ENCODE assay signal across 19 mouse cellular contexts in genomic region chr11:104249420-104249819, GRCm38 (mm10). TPM values are rescaled to one million over a fixed set of nuclear protein-coding genes. Genes with fewer than 3 reads are reported as not detected.
A peak's percentile ranks its signal among the peaks of the same experiment; 100 is the strongest.
DNase-seq lines count a peak whose midpoint lies in the region; ATAC-seq and TF ChIP-seq lines count a peak whose summit lies in the region.
"Had no signal": no experiment of that assay in that cellular context is flagged by ENCODE, and none has a peak within 500 bp of the region (broad histone marks: within the 10 kb centered on the region; RNA-seq: fewer than 3 reads in every experiment).

No protein-coding gene starts in this region.

- peak; percentile 53 to 68 for DNase-seq in cerebellum, postnatal 25 days
- DNase-seq in cerebellum, postnatal 14 days = no peak
- peak; percentile 68 for DNase-seq in heart, postnatal 10 days
- DNase-seq in heart, embryonic 10.5 days (ENCODE audit: low spot score) = no peak
- peak; percentile 20 for DNase-seq in 3T3-L1 (ENCODE audit: low read depth, low spot score)
- DNase-seq in gastrocnemius, postnatal 10 days = peak; percentile 43
- no peak for DNase-seq in forebrain, postnatal 0 days
- DNase-seq: adrenal gland, postnatal 10 days; B cell, adult 2 months; cerebellum, postnatal 10 days; midbrain, embryonic 14.5 days; spleen, adult 18-20 months; thymus, adult 18-20 months had no signal

- no peak for TF ChIP-seq CTCF in forebrain, postnatal 0 days (IDR thresholded peaks at IDR 0.05; ENCODE audit: low read depth)

- WGBS in heart, embryonic 10.5 days = 79% methylated on average over 8 of the region's 8 CpGs
- WGBS in forebrain, postnatal 0 days = 59% methylated on average over 8 of the region's 8 CpGs

- intact Hi-C loops in heart, postnatal 10 days (cut with DNase I) = no loop called here

- H3K4me1 ChIP-seq in heart, embryonic 10.5 days = peaks cover 8% of the 10 kb centered on the region; the same call in 1 of the 2 replicates
- H3K4me1 ChIP-seq in forebrain, postnatal 0 days (ENCODE audit: insufficient read depth) = peaks cover 5% of the 10 kb centered on the region; the same call in 1 of the 2 replicates

- no peaks in the 10 kb centered on the region for H3K9me3 ChIP-seq in heart, embryonic 10.5 days
- H3K9me3 ChIP-seq in forebrain, postnatal 0 days (ENCODE audit: low read length) = no peaks in the 10 kb centered on the region
- H3K9me3 ChIP-seq: hindbrain, embryonic 12.5 days; limb, embryonic 12.5 days had no signal

- ATAC-seq in megakaryocyte progenitor cell, adult 5-6 weeks (replicated peaks; ENCODE audit: poor library complexity) = no peak
- no peak for ATAC-seq in forebrain, postnatal 0 days
- ATAC-seq: forebrain, embryonic 16.5 days had no signal

- no peak overlapping the region for H3K4me3 ChIP-seq in heart, embryonic 10.5 days
- H3K4me3 ChIP-seq in forebrain, postnatal 0 days (ENCODE audit: low read depth, low read length) = no peak overlapping the region
- H3K4me3 ChIP-seq: hindbrain, embryonic 12.5 days; limb, embryonic 12.5 days had no signal

- no peak overlapping the region for H3K27ac ChIP-seq in heart, embryonic 10.5 days
- H3K27ac ChIP-seq in forebrain, postnatal 0 days (ENCODE audit: low read depth, low read length) = no peak overlapping the region
- H3K27ac ChIP-seq: hindbrain, embryonic 12.5 days; limb, embryonic 12.5 days; liver, embryonic 14.5 days had no signal

- no peaks in the 10 kb centered on the region for H3K27me3 ChIP-seq in heart, embryonic 10.5 days (ENCODE audit: insufficient read depth, poor library complexity, severe bottlenecking)
- no peaks in the 10 kb centered on the region for H3K27me3 ChIP-seq in forebrain, postnatal 0 days (ENCODE audit: insufficient read depth, low read length)
- H3K27me3 ChIP-seq: hindbrain, embryonic 12.5 days had no signal

- no peak overlapping the region for H3K9ac ChIP-seq in forebrain, postnatal 0 days
- H3K9ac ChIP-seq: hindbrain, embryonic 12.5 days; limb, embryonic 12.5 days; liver, embryonic 14.5 days had no signal

- H3K4me2 ChIP-seq in forebrain, postnatal 0 days (ENCODE audit: low read depth) = no peak overlapping the region
- H3K4me2 ChIP-seq: hindbrain, embryonic 12.5 days; limb, embryonic 12.5 days had no signal

- no peaks in the 10 kb centered on the region for H3K36me3 ChIP-seq in heart, embryonic 10.5 days
- H3K36me3 ChIP-seq in forebrain, postnatal 0 days (ENCODE audit: insufficient read depth) = no peaks in the 10 kb centered on the region
- H3K36me3 ChIP-seq: hindbrain, embryonic 12.5 days; limb, embryonic 12.5 days had no signal

RNA-seq across cellular contexts. Expression of gene Mapt, which starts 18.2 kb away (rescaled TPM):
- 10 to 100 TPM; 40.7 to 52.8 TPM for total RNA-seq in heart, postnatal 10 days (2021)
- polyA plus RNA-seq in heart, embryonic 10.5 days (2016; fragmentation: Nextera tagmentation; extraction: Ambion mirVana) = 0.92 and 1.4 TPM in 2 replicates
- total RNA-seq in gastrocnemius, postnatal 10 days (2021) = 10 to 100 TPM; 54.8 to 62.2 TPM
- total RNA-seq in megakaryocyte progenitor cell, adult 5-6 weeks (2015) = 0.27 TPM in 1 of 2 replicates, not detected in the other
- total RNA-seq in megakaryocyte progenitor cell, adult 5-6 weeks (2017) = 0.27 TPM in 1 of 2 replicates, not detected in the other
- 582 and 641 TPM in 2 replicates for total RNA-seq in forebrain, postnatal 0 days (2014; rRNA removed)
- 985 and 1,388 TPM in 2 replicates for polyA plus RNA-seq in forebrain, postnatal 0 days (2015; fragmentation: Nextera tagmentation; extraction: Ambion mirVana)
- total RNA-seq: granulocyte monocyte progenitor cell, adult 5-6 weeks had no signal

Comparison
In these comparisons a context has a peak if more than half of its experiments do, and no peak if none do; other contexts are left out.
1. DNase-seq: peak in cerebellum, postnatal 25 days (2 of 2), heart, postnatal 10 days (2 of 2), 3T3-L1 (single experiment) and gastrocnemius, postnatal 10 days (single experiment); none in cerebellum, postnatal 14 days (0 of 2), heart, embryonic 10.5 days (single experiment) and forebrain, postnatal 0 days (single experiment).
2. RNA of gene Mapt, which starts 18.2 kb away (total RNA-seq): 582 to 641 TPM in forebrain, postnatal 0 days, 54.8 to 62.2 TPM in gastrocnemius, postnatal 10 days and 40.7 to 52.8 TPM in heart, postnatal 10 days; 0.27 TPM in megakaryocyte progenitor cell, adult 5-6 weeks; every median in the first group is over 10 times any median in the second.